Mouse (Mus musculus) hindbrain, embryonic 13.5 days (tissue): ENCODE data around the gene Xylt2. TPM values are rescaled to one million over a fixed set of nuclear protein-coding genes. Genes with fewer than 3 reads are reported as not detected.
A peak's percentile ranks its signal among the peaks of the same experiment; 100 is the strongest.
"Not testable (repeated sequence)": the region's sequence is repeated elsewhere in the genome, so short reads cannot be mapped to it uniquely, and the experiment has no call there.

Experiments
- ATAC-seq: fragments of 200-750 bp; cut with Nextera tagmentation; 2 replicates; pipeline ENCODE4 v1.8.0; 2017; ENCODE audit warnings: moderate TSS enrichment; ENCODE audit not compliant: low FRiP score
- H3K27ac ChIP-seq: fragments of 300-500 bp; sonication (generic); 2 replicates; pipeline ENCODE4 v1.5.1; 2015; ENCODE audit warnings: inconsistent platforms, mild to moderate bottlenecking, moderate library complexity
- H3K27me3 ChIP-seq: fragments of 300-500 bp; sonication (generic); 2 replicates; pipeline ENCODE4 v1.6.1; 2015; ENCODE audit warnings: mild to moderate bottlenecking, inconsistent platforms
- H3K36me3 ChIP-seq: fragments of 300-500 bp; sonication (generic); 2 replicates; pipeline ENCODE4 v1.6.1; 2015; ENCODE audit warnings: mild to moderate bottlenecking, inconsistent platforms
- H3K4me1 ChIP-seq: fragments of 300-500 bp; sonication (generic); replicated peaks from 2 replicates; pipeline ENCODE4 v1.6.1; 2015; ENCODE audit warnings: inconsistent platforms
- H3K4me2 ChIP-seq: fragments of 300-500 bp; sonication (generic); 2 replicates; pipeline ENCODE4 v1.6.1; 2015; ENCODE audit warnings: inconsistent platforms, mild to moderate bottlenecking, moderate library complexity
- H3K4me3 ChIP-seq: fragments of 300-500 bp; sonication (generic); 2 replicates; pipeline ENCODE4 v1.5.1; 2015; ENCODE audit warnings: mild to moderate bottlenecking, inconsistent platforms
- H3K9ac ChIP-seq: fragments of 300-500 bp; sonication (generic); 2 replicates; pipeline ENCODE4 v1.6.1; 2015; ENCODE audit warnings: mild to moderate bottlenecking, inconsistent platforms
- H3K9me3 ChIP-seq: fragments of 300-500 bp; sonication (generic); 2 replicates; pipeline ENCODE4 v1.6.1; 2016; ENCODE audit warnings: inconsistent platforms
- WGBS: fragments of 180-500 bp; shearing (Covaris S2); methylation state at CpG from one replicate; pipeline ENCODE4 v1.1.7; 2015; 5-methylcytosine and 5-hydroxymethylcytosine counted together
- polyA plus RNA-seq: library from polyadenylated mRNA; unstranded; fragments of >200 nt; fragmentation: Nextera tagmentation; extraction: Ambion mirVana; gene quantifications from 2 replicates; pipeline ENCODE4 v1.2.1, GENCODE M21; 2015

Gene Xylt2
- polyA plus RNA-seq, 1 experiment from 2014 or later = 12.2 TPM

DNA sequence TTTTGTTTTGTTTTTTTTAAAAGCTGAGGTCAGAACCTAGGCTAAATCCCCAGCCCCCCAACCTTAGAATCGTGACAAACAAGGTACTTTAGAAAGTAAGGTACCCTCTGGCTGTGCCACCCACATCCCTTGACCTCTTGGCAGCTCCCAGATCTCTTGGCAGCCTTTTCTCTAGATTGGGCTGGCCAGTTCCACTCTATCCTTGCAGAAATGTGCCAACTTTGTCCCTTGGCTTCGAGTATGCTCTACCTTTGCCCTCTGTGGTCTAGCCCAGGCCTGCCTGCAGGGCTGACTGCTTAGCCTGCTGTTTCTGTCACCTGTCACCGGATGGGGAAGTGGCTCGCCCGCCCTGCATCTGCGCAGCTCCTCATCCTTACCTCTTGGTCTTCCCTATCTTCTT is 12.0 kb downstream of the Xylt2 start:
- peaks cover 94% of the 10 kb centered on the region for H3K36me3 ChIP-seq
- H3K4me3 ChIP-seq = no peak overlapping the region
- H3K4me1 ChIP-seq = no peaks in the 10 kb centered on the region
- no peaks in the 10 kb centered on the region for H3K9me3 ChIP-seq
- no peak overlapping the region for H3K9ac ChIP-seq
- H3K4me2 ChIP-seq = no peak overlapping the region
- no peak overlapping the region for H3K27ac ChIP-seq
- 95% methylated on average over 6 of the region's 6 CpGs for WGBS
- no peak for ATAC-seq
- no peaks in the 10 kb centered on the region for H3K27me3 ChIP-seq

DNA sequence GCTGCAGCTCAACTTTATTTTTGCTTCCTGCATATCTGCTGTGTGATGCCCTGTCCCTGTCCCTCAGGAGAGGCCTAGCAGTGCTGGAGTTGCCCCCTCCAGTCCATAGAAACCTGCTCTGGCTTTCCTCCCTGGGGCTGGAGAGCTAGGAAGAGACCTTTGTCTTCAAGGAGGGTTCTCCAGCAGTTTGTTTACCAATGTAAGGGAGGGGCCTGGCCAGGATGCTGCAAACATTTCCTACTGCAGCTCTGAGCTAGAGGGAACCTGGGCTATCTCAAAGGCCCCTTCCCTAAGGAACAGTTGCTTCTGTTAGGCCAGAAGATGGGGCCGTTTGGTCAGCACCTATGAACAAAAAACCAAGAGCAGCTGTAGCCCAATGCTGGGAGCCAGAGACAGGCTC is 16.0 kb downstream of the Xylt2 start:
- no peak overlapping the region for H3K4me3 ChIP-seq
- WGBS = 60% methylated on average over 1 of the region's 1 CpGs
- no peaks in the 10 kb centered on the region for H3K4me1 ChIP-seq
- peak overlapping the region; percentile 18; the same call in 1 of the 2 replicates for H3K27ac ChIP-seq
- peaks cover 91% of the 10 kb centered on the region for H3K36me3 ChIP-seq
- ATAC-seq = no peak
- H3K27me3 ChIP-seq = no peaks in the 10 kb centered on the region
- no peaks in the 10 kb centered on the region for H3K9me3 ChIP-seq
- no peak overlapping the region for H3K9ac ChIP-seq
- no peak overlapping the region for H3K4me2 ChIP-seq

DNA sequence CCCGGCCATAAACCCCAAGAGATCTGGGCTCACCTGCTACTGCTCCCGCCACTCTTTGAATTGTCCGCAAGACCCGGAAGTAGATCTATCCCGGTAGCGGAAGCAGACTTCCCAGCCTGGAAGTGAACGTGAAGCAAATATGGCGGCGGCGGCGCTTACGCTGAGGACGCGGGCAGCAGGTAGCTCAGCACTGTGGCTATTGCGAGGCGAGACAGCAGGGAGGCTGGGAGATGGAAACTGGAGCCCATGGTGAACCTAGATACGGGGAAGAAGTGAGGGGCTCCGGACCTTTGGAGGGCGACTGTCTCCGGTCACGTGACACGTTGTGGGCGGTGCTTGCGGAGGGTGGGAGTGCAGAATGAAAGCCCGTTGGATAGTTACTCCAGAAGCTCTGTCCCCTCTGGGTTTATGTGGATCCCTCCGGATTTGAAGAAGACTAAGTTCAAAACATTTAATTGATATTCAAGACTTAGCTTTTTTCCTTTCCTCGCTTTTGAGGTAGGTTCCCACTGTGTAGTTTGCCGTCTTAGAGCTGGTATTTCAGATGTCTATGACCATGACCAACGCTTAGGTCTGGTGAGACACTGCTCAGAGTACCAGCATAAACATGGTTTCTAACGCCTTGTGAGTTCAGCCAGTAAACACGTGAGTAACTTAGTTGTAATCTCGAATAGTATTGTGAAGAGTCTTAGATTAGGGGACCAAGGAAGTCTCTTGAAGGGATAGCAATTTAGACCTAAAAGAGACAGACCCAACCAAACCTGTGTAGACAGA is 23.5 kb downstream of the Xylt2 start, which contains the start of the genes Mrpl27 and Eme1:
Gene Mrpl27 (plus strand): TSS at position 105 of the 774 bp plus-strand sequence.
Gene Eme1 (minus strand): TSS at position 302 of the 774 bp plus-strand sequence.
- peaks cover 23% of the 10 kb centered on the region for H3K4me1 ChIP-seq
- no peaks in the 10 kb centered on the region for H3K9me3 ChIP-seq
- H3K4me3 ChIP-seq = peak within 1 kb of the TSS; percentile 63
- H3K4me2 ChIP-seq = peak within 1 kb of the TSS; percentile 82
- peak within 1 kb of the TSS; percentile 95 for H3K27ac ChIP-seq
- WGBS = 2% methylated on average over 32 of the region's 32 CpGs
- H3K36me3 ChIP-seq = peaks cover 25% of the 10 kb centered on the region
- ATAC-seq = peak; percentile 89
- peak within 1 kb of the TSS; percentile 72 for H3K9ac ChIP-seq
- H3K27me3 ChIP-seq = no peaks in the 10 kb centered on the region

DNA sequence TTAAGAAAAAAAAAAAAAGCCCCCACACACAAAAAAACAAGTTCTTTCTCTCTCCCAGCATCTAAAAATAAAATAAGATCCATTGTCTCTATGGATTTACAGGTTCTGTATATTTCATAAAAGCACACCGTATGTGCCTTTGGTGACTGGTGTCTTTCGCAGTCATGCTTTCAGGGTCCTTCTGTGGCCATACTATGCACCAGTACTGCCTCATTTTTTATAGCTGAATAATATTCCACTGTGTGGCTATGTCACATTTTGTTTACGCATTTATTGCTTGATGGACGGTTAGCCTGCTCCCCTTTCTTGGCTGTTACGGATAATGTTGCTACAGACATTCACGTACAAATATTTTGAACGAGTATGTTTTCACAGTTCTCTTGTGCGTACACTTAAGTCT is 24.3 kb downstream of the Xylt2 start:
- Histone ChIP-seq H3K4me3 (peak overlapping the region; percentile 63), H3K27me3 (no peaks in the 10 kb centered on the region), H3K9me3 (no peaks in the 10 kb centered on the region), H3K9ac (peak overlapping the region; percentile 72; the same call in 1 of the 2 replicates), H3K4me2 (peak overlapping the region; percentile 82), H3K36me3 (peaks cover 19% of the 10 kb centered on the region), H3K4me1 (peaks cover 23% of the 10 kb centered on the region), H3K27ac (no peak overlapping the region)
- ATAC-seq = 0 out of 2 replicates have a peak, but pooled peaks have one; percentile 9
- WGBS = 52% methylated on average over 8 of the region's 8 CpGs

DNA sequence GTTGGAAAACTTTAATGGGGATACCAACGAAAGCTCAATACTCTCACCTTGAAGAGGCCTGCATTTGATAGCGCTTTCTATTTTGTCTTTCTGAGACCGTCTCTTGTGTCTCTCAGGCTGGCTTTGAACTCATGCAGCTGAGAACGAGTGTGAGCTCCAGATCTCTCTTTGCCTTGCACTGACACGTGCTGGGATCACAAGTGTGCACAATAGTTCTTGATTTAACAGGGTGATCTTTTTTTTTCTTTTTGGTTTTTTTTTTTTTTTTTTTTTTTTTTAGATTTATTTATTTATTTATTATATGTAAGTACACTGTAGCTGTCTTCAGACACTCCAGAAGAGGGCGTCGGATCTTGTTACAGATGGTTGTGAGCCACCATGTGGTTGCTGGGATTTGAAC is 26.1 kb downstream of the Xylt2 start:
- not testable (repeated sequence) for ATAC-seq, H3K4me3 ChIP-seq, H3K27ac ChIP-seq, H3K9ac ChIP-seq, H3K27me3 ChIP-seq, H3K9me3 ChIP-seq, H3K4me2 ChIP-seq
- WGBS = 98% methylated on average over 5 of the region's 7 CpGs
- H3K36me3 ChIP-seq = peaks cover 22% of the 10 kb centered on the region
- peaks cover 23% of the 10 kb centered on the region for H3K4me1 ChIP-seq

DNA sequence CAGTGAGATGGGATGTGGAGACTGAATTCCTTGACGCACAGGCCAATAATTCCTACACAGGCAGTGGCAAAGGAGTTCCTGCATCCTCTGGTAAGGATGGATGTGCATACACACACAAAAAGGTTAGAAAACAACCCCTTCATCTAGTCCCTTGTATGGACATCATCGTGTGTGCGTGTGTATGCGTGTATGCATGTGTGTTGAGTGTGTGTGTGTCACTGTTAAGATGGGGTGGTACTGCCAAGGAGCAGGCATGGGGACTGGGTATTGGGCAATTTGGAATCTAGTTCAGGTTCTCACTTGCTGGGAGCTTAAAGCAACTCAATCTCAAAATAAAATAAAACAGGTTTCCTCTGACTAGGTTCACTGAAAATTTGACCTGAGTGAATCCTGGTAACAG is 30.9 kb downstream of the Xylt2 start:
- Histone ChIP-seq H3K27me3 (no peaks in the 10 kb centered on the region), H3K4me2 (no peak overlapping the region), H3K4me1 (no peaks in the 10 kb centered on the region), H3K9me3 (no peaks in the 10 kb centered on the region), H3K4me3 (no peak overlapping the region), H3K9ac (no peak overlapping the region), H3K36me3 (peaks cover 69% of the 10 kb centered on the region), H3K27ac (no peak overlapping the region)
- WGBS = 95% methylated on average over 4 of the region's 4 CpGs
- ATAC-seq = no peak

DNA sequence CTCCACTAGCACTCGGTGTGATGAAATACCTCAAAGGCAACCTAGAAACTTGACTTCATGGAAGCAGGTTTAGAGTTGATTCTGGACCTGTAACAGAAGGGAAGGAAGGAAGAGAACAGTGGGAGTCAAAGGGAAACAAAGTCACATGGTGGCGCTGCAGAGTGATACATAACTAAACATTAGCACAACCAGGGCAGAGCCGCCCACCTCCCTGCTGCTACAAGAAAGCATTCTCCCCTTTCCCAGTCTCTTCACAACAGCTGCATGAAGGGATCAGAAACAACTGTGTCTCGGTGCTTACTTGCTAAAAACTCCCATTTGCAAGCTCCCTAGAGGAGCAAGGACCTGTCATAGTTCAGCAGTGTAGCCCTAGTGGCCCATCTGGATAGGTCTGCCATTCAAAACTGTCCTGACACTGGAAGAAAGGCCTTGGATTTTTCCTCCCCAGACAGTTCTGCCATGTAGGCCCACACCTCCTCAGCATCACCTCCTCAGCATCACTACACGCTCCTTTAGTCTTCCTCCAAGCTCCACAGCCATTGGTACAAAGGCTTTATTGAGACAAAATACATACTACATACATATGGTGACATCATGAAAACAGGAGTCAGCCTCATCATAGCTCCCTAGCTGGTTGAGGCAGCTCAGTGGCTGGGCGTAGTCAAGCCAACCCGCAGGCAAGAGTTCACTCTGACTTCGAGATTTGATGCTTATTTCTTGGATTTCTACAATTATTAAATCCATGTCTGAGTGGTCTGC is 32.7 kb downstream of the Xylt2 start:
- no peak for ATAC-seq
- Histone ChIP-seq H3K4me3 (no peak overlapping the region), H3K9me3 (no peaks in the 10 kb centered on the region), H3K27ac (no peak overlapping the region), H3K27me3 (no peaks in the 10 kb centered on the region), H3K9ac (no peak overlapping the region), H3K4me2 (no peak overlapping the region), H3K4me1 (no peaks in the 10 kb centered on the region), H3K36me3 (peaks cover 85% of the 10 kb centered on the region)
- 84% methylated on average over 8 of the region's 8 CpGs for WGBS

DNA sequence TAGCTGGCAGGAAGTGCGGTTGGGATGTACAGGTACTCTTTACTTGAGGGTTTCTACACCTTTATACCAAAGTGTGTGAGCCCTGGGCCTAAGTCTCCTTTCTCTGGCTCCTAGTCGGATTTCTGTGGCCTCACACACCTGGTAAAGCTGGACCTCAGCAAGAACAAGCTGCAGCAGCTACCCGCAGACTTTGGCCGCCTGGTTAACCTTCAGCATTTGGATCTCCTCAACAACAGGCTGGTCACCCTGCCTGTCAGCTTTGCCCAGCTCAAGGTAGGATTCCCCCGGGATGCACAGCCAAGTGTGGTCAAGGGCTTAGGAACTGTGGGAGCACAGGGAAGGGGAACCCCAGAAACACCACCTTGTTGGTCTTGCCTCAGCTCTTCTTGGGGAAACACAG is 42.9 kb downstream of the Xylt2 start:
- Histone ChIP-seq H3K36me3 (peaks cover 76% of the 10 kb centered on the region), H3K27me3 (no peaks in the 10 kb centered on the region), H3K27ac (no peak overlapping the region), H3K4me3 (no peak overlapping the region), H3K9me3 (no peaks in the 10 kb centered on the region), H3K9ac (no peak overlapping the region), H3K4me2 (no peak overlapping the region), H3K4me1 (peaks cover 15% of the 10 kb centered on the region)
- ATAC-seq = no peak
- WGBS = 93% methylated on average over 5 of the region's 5 CpGs

DNA sequence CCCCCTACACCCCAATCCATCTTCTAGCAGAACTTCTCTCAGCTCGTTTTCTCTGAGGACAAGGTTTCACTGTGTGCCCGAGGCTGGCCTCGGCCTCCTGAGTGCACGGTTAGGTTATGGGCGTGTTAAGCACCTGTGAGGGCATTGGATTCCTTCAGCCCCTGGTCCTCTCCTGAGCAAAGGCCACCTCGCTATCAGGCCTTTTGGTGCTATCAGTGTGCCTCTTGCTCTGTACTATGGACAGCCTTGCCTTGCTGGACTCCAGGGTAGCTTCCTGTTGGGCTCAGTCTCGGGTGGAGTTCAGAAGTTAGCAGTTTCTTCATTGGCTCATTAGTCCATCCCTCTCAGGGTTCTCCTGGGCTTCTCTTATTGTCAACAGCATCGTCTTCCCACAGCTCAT is 44.3 kb downstream of the Xylt2 start:
- Histone ChIP-seq H3K4me2 (no peak overlapping the region), H3K4me1 (peaks cover 17% of the 10 kb centered on the region), H3K27ac (no peak overlapping the region), H3K36me3 (peaks cover 62% of the 10 kb centered on the region), H3K27me3 (no peaks in the 10 kb centered on the region), H3K4me3 (no peak overlapping the region), H3K9ac (no peak overlapping the region), H3K9me3 (no peaks in the 10 kb centered on the region)
- WGBS = 87% methylated on average over 8 of the region's 8 CpGs
- ATAC-seq = no peak

DNA sequence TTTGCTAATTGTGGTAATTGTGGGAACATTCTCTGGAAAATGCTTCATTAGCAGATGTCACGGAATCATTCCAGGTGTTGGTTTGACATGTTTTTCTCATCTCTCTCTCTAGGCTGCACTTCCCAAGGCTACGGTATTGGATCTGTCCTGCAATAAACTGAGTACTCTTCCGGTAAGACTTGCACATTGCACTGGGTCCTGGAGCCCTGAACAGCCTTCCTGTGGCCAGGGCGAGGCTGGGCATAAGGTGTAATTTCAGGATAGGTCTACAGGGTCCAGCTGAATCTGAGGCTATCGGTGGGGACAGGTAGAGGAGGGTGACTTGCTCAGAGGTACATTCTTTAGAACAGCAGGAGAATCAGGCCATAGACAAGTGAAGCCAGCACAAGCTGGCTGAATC is 45.3 kb downstream of the Xylt2 start:
- H3K4me2 ChIP-seq = no peak overlapping the region
- peaks cover 17% of the 10 kb centered on the region for H3K4me1 ChIP-seq
- H3K36me3 ChIP-seq = peaks cover 51% of the 10 kb centered on the region
- H3K9me3 ChIP-seq = no peaks in the 10 kb centered on the region
- H3K27me3 ChIP-seq = no peaks in the 10 kb centered on the region
- ATAC-seq = no peak
- no peak overlapping the region for H3K27ac ChIP-seq
- H3K9ac ChIP-seq = no peak overlapping the region
- H3K4me3 ChIP-seq = no peak overlapping the region
- WGBS = 95% methylated on average over 5 of the region's 5 CpGs

DNA sequence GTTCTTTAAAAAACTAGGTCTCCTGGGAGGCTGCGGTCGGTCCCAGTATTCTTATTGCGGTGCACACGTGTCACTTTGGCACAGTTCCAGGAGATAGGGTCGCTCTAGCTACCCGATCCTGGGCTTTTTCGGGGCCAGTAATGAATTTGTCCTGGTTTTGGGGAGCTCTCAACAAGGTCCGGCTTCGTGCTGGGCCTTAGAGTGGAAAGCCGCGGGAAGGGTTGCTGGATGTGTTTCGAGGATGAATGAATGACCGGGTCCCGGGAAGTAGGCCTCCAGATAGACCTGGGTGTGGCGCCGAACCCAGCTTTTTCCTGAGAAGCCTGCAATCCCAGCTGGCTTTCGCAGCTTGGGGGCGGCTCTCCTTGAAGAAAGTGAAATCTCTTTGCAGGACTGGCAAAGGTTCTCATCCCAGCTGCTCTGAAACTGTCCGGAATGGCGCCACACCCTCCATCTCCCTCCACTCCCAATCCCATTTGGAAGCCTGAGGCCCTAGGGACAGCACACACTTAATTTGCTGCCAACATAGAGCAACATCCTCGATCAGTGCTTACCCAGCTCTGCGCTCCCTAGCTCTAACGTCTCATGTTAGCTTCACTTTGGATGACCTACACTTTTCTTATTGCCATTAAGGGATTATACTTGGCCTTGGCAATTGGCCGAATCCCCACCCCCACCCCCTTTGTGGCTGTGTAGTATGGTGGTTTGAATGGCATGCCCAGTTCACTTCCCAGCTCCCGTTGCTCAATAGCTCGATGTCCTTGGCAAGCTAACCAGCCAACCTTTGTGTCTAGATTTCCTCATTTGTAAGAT is 46.9 kb downstream of the Xylt2 start:
- Histone ChIP-seq H3K4me2 (peak overlapping the region; percentile 97), H3K4me1 (peaks cover 17% of the 10 kb centered on the region), H3K9me3 (no peaks in the 10 kb centered on the region), H3K27ac (peak overlapping the region; percentile 73), H3K36me3 (peaks cover 36% of the 10 kb centered on the region), H3K4me3 (peak overlapping the region; percentile 97), H3K27me3 (no peaks in the 10 kb centered on the region), H3K9ac (peak overlapping the region; percentile 93)
- 11% methylated on average over 26 of the region's 26 CpGs for WGBS
- ATAC-seq = no peak

DNA sequence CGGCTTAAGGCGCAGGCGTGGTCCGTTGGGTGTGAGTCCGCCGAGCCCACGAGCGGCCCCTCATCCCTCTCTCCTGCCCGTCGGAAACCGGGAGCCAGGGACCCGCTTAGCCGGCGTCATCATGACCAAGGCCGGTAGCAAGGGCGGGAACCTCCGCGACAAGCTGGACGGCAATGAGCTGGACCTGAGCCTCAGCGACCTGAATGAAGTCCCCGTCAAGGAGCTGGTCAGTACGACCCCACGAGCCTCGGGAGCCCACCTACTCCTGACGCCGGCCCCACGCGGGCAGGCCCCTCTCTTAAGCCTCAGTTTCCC is 47.5 kb downstream of the Xylt2 start:
- Histone ChIP-seq H3K9me3 (no peaks in the 10 kb centered on the region), H3K27ac (peak overlapping the region; percentile 73), H3K9ac (peak overlapping the region; percentile 93), H3K27me3 (no peaks in the 10 kb centered on the region), H3K4me2 (peak overlapping the region; percentile 97), H3K4me1 (peaks cover 17% of the 10 kb centered on the region), H3K36me3 (peaks cover 30% of the 10 kb centered on the region), H3K4me3 (peak overlapping the region; percentile 97)
- ATAC-seq = peak; percentile 49
- WGBS = under 1% methylated on average over 28 of the region's 28 CpGs
